Mouse (Mus musculus) layer of hippocampus, adult 9-10 months (tissue): ENCODE measurements around the gene Bhlhe23.

Experiments used
- DNase-seq: peaks from one replicate; pipeline ENCODE4 v3.0.0; 2022; ENCODE audit warnings: low spot score

Bhlhe23 gene

GRCm38 (mm10) chr2:180776793-180777192 lies at the start of gene Bhlhe23:
Gene Bhlhe23 (minus strand): TSS chr2:180776900.
- DNase-seq = no peak

- DNase-seq = no peak
Measured at GRCm38 (mm10) chr2:180825147-180825941, 48.6 kb upstream of the Bhlhe23 start.

- DNase-seq = no peak
Measured at GRCm38 (mm10) chr2:180824724-180825123, 48.0 kb upstream of the Bhlhe23 start.

- no peak for DNase-seq
Measured at GRCm38 (mm10) chr2:180824061-180824460, 47.4 kb upstream of the Bhlhe23 start.

- peak; percentile 72 for DNase-seq
Measured at GRCm38 (mm10) chr2:180822476-180822875, 45.8 kb upstream of the Bhlhe23 start.

- DNase-seq = no peak
Measured at GRCm38 (mm10) chr2:180819504-180819903, 42.8 kb upstream of the Bhlhe23 start.

GRCm38 (mm10) chr2:180816440-180817065 lies 39.9 kb upstream of the Bhlhe23 start:
- no peak for DNase-seq

- DNase-seq = no peak
Measured at GRCm38 (mm10) chr2:180813982-180814568, 37.4 kb upstream of the Bhlhe23 start.

- no peak for DNase-seq
Measured at GRCm38 (mm10) chr2:180811002-180811401, 34.3 kb upstream of the Bhlhe23 start.

- no peak for DNase-seq
Measured at GRCm38 (mm10) chr2:180809510-180809909, 32.8 kb upstream of the Bhlhe23 start.

- no peak for DNase-seq
Measured at GRCm38 (mm10) chr2:180805966-180806365, 29.3 kb upstream of the Bhlhe23 start.

- no peak for DNase-seq
Measured at GRCm38 (mm10) chr2:180796008-180796407, 19.3 kb upstream of the Bhlhe23 start.

- no peak for DNase-seq
Measured at GRCm38 (mm10) chr2:180795597-180795996, 18.9 kb upstream of the Bhlhe23 start.

- no peak for DNase-seq
Measured at GRCm38 (mm10) chr2:180794422-180794821, 17.7 kb upstream of the Bhlhe23 start.

- peak; percentile 57 for DNase-seq
Measured at GRCm38 (mm10) chr2:180791674-180792073, 15.0 kb upstream of the Bhlhe23 start.

GRCm38 (mm10) chr2:180788843-180789242 lies 12.1 kb upstream of the Bhlhe23 start:
- no peak for DNase-seq

- no peak for DNase-seq
Measured at GRCm38 (mm10) chr2:180788386-180788785, 11.7 kb upstream of the Bhlhe23 start.

GRCm38 (mm10) chr2:180787566-180788232 lies 11.0 kb upstream of the Bhlhe23 start:
- DNase-seq = peak; percentile 35

GRCm38 (mm10) chr2:180786732-180787131 lies 10.0 kb upstream of the Bhlhe23 start:
- no peak for DNase-seq

- DNase-seq = no peak
Measured at GRCm38 (mm10) chr2:180780282-180780681, 3.6 kb upstream of the Bhlhe23 start.

- DNase-seq = peak; percentile 39
Measured at GRCm38 (mm10) chr2:180779226-180780104, 2.8 kb upstream of the Bhlhe23 start.

- DNase-seq = no peak
Measured at GRCm38 (mm10) chr2:180775641-180776040, 1.1 kb downstream of the Bhlhe23 start.
